Mouse (Mus musculus) thymus, postnatal 10 days (tissue): ENCODE results near the gene Akap7.

Source experiments
- DNase-seq, 2 experiments: peaks; one replicate each; pipeline ENCODE4 v3.0.0; 2021; ENCODE audit warnings: low spot score in 2 of 2

Akap7 gene

GRCm38 (mm10) chr10:25133581-25133980 lies 174.1 kb downstream of the Akap7 start:
- no peak for DNase-seq

GRCm38 (mm10) chr10:25128455-25128863 lies 179.2 kb downstream of the Akap7 start:
- DNase-seq = no peak

- no peak for DNase-seq
Measured at GRCm38 (mm10) chr10:25126035-25126434, 181.6 kb downstream of the Akap7 start.

GRCm38 (mm10) chr10:25120871-25121554 lies 186.7 kb downstream of the Akap7 start:
- DNase-seq = no peak
